Mouse (Mus musculus): ENCODE results near the gene Actr3b. TPM values are rescaled to one million over a fixed set of nuclear protein-coding genes. Genes with fewer than 3 reads are reported as not detected.
"Not testable (repeated sequence)": the region's sequence is repeated elsewhere in the genome, so short reads cannot be mapped to it uniquely, and the experiment has no call there.

The Actr3b gene
- total and polyA plus RNA-seq, 3 experiments, result 1.3 to 4.7 (median 3.9) TPM

DNA sequence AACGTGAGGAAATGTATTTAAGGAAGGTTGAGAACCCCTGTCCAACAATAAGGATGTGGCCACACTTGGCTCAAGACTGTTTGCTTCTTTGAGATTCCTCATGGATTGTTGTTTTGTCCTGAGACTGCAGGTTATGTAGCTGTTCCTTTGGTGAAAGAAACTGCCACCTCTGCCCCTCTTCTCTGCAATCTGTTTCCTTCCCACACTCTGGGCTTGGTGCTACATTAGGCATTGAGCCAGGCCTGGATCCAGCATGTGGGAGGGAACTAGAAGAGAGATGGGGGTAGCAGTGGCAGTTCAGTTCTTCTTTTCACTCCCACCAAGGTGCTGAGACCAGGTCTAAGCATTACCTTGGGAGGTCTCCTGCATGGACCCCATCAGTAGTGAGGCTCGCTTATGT is 23.9 kb upstream of the Actr3b start:
- peaks cover 0 to 4% of the 10 kb centered on the region in 2 experiments; a peak in 1 of 4 replicates for H3K4me1 ChIP-seq (ENCODE audit: control insufficient read depth in 1 of 2, insufficient read depth in 2 of 2)
- in situ Hi-C loops (cut with MboI; ENCODE audit: low pct_ligation_motif_present, low pct_unique_long_range_greater_than_20kb, low sequenced_read_pairs), result no loop called here

GRCm38 (mm10) chr5:25738448-25738847 is 21.3 kb upstream of the Actr3b start:
- Histone ChIP-seq H3K4me2 (ENCODE audit: insufficient read depth, low read depth, poor library complexity, severe bottlenecking) (no peak overlapping the region), H3K9ac (ENCODE audit: insufficient read depth, low read depth) (no peak overlapping the region), H3K4me1 (ENCODE audit: control insufficient read depth in 1 of 2, insufficient read depth in 2 of 2) (no peaks in the 10 kb centered on the region), H3K79me2 (replicated peaks; ENCODE audit: control insufficient read depth, extremely low read depth, insufficient read depth, poor library complexity, severe bottlenecking) (no peaks in the 10 kb centered on the region), H3K36me3 (replicated peaks in 1 of 2; ENCODE audit: control insufficient read depth in 1 of 2, insufficient read depth in 1 of 2, low read length in 1 of 2) (no peaks in the 10 kb centered on the region), H3K27ac (ENCODE audit: insufficient read depth, low read depth) (no peak overlapping the region), H3K9me3 (replicated peaks; ENCODE audit: low read length) (no peaks in the 10 kb centered on the region), H3K4me3 (replicated peaks in 1 of 3; ENCODE audit: low read depth in 2 of 3, low read length in 2 of 3, poor library complexity in 1 of 3) (no peak overlapping the region), H3K27me3 (replicated peaks) (no peaks in the 10 kb centered on the region)
- in situ Hi-C loops (cut with MboI; ENCODE audit: low pct_ligation_motif_present, low pct_unique_long_range_greater_than_20kb, low sequenced_read_pairs), result no loop called here
- dilution Hi-C loops (cut with MboI; ENCODE audit: extremely low pct_ligation_motif_present, extremely low pct_unique_long_range_greater_than_20kb, low sequenced_read_pairs), result no loop called here
- DNase-seq (ENCODE audit: extremely low read depth), result no peak
- TF ChIP-seq MAFK (IDR thresholded peaks at IDR 0.05; ENCODE audit: insufficient replicate concordance, low read length) (no peak), TCF12 (IDR thresholded peaks at IDR 0.05; ENCODE audit: low read depth, low read length) (no peak), JUN (IDR thresholded peaks at IDR 0.05; ENCODE audit: insufficient read depth, low read depth, low read length) (no peak), CTCF (conservative IDR thresholded peaks at IDR 0.05 in 1 of 2, IDR thresholded peaks at IDR 0.05 in 1 of 2; ENCODE audit: low read depth in 2 of 2, low read length in 2 of 2) (no peak), CHD2 (IDR thresholded peaks at IDR 0.05; ENCODE audit: low read length) (no peak), USF2 (conservative IDR thresholded peaks at IDR 0.05; ENCODE audit: low read depth, low read length) (no peak), MAX (IDR thresholded peaks at IDR 0.05; ENCODE audit: low read length) (no peak), ZNF384 (IDR thresholded peaks at IDR 0.05; ENCODE audit: low read depth, low read length) (no peak), EP300 (IDR thresholded peaks at IDR 0.05; ENCODE audit: low read length) (no peak), RCOR1 (conservative IDR thresholded peaks at IDR 0.05; ENCODE audit: low read depth, low read length) (no peak), SMC3 (IDR thresholded peaks at IDR 0.05; ENCODE audit: low read depth, low read length) (no peak), IRF4 (IDR thresholded peaks at IDR 0.05; ENCODE audit: low read depth, low read length) (no peak), MXI1 (IDR thresholded peaks at IDR 0.05; ENCODE audit: low read depth, low read length) (no peak), TBP (conservative IDR thresholded peaks at IDR 0.05; ENCODE audit: low read depth, low read length) (no peak), UBTF (IDR thresholded peaks at IDR 0.05; ENCODE audit: low read depth, low read length) (no peak), SIN3A (IDR thresholded peaks at IDR 0.05; ENCODE audit: low read length) (no peak), ETS1 (conservative IDR thresholded peaks at IDR 0.05; ENCODE audit: low read depth, low read length) (no peak), NELFE (IDR thresholded peaks at IDR 0.05; ENCODE audit: low read depth, low read length) (no peak)

More for the DNA sequence above, 23.9 kb upstream of the Actr3b start:
- H3K4me3 ChIP-seq (replicated peaks in 1 of 3; ENCODE audit: low read depth in 2 of 3, low read length in 2 of 3, poor library complexity in 1 of 3), result no peak overlapping the region
- dilution Hi-C loops (cut with MboI; ENCODE audit: extremely low pct_ligation_motif_present, extremely low pct_unique_long_range_greater_than_20kb, low sequenced_read_pairs), result no loop called here
- no peaks in the 10 kb centered on the region for H3K9me3 ChIP-seq (replicated peaks; ENCODE audit: low read length)
- no peak overlapping the region for H3K9ac ChIP-seq (ENCODE audit: insufficient read depth, low read depth)
- no peaks in the 10 kb centered on the region for H3K27me3 ChIP-seq (replicated peaks)
- TF ChIP-seq MAZ (IDR thresholded peaks at IDR 0.05; ENCODE audit: low read depth, low read length), result no peak
- TF ChIP-seq TCF12 (IDR thresholded peaks at IDR 0.05; ENCODE audit: low read depth, low read length), result no peak
- no peak for TF ChIP-seq EP300 (IDR thresholded peaks at IDR 0.05; ENCODE audit: low read length)
- TF ChIP-seq ZC3H11A (IDR thresholded peaks at IDR 0.05; ENCODE audit: low read depth, low read length), result no peak
- no peak for TF ChIP-seq ELF1 (IDR thresholded peaks at IDR 0.05; ENCODE audit: low read depth, low read length)
- TF ChIP-seq ZKSCAN1 (IDR thresholded peaks at IDR 0.05; ENCODE audit: borderline replicate concordance, low read depth, low read length), result no peak
- TF ChIP-seq USF1 (IDR thresholded peaks at IDR 0.05; ENCODE audit: low read depth, low read length), result no peak
- no peak for TF ChIP-seq POLR2AphosphoS2 (IDR thresholded peaks at IDR 0.05; ENCODE audit: low read depth, low read length)
- no peak for DNase-seq (ENCODE audit: extremely low read depth)
- no peaks in the 10 kb centered on the region for H3K36me3 ChIP-seq (replicated peaks in 1 of 2; ENCODE audit: control insufficient read depth in 1 of 2, insufficient read depth in 1 of 2, low read length in 1 of 2)
- no peak overlapping the region for H3K4me2 ChIP-seq (ENCODE audit: insufficient read depth, low read depth, poor library complexity, severe bottlenecking)
- H3K79me2 ChIP-seq (replicated peaks; ENCODE audit: control insufficient read depth, extremely low read depth, insufficient read depth, poor library complexity, severe bottlenecking), result no peaks in the 10 kb centered on the region
- no peak overlapping the region for H3K27ac ChIP-seq (ENCODE audit: insufficient read depth, low read depth)

- not testable (repeated sequence) for DNase-seq (ENCODE audit: extremely low read depth); H3K4me3 ChIP-seq (replicated peaks in 1 of 3; ENCODE audit: low read depth in 2 of 3, low read length in 2 of 3, poor library complexity in 1 of 3); H3K27ac ChIP-seq (ENCODE audit: insufficient read depth, low read depth)
Observed at GRCm38 (mm10) chr5:25738902-25739301, 20.9 kb upstream of the Actr3b start.

More at GRCm38 (mm10) chr5:25738902-25739301, 20.9 kb upstream of the Actr3b start:
- H3K9me3 ChIP-seq (replicated peaks; ENCODE audit: low read length); H3K4me1 ChIP-seq (ENCODE audit: control insufficient read depth in 1 of 2, insufficient read depth in 2 of 2); H3K4me2 ChIP-seq (ENCODE audit: insufficient read depth, low read depth, poor library complexity, severe bottlenecking); dilution Hi-C loops (cut with MboI; ENCODE audit: extremely low pct_ligation_motif_present, extremely low pct_unique_long_range_greater_than_20kb, low sequenced_read_pairs); H3K9ac ChIP-seq (ENCODE audit: insufficient read depth, low read depth); H3K27me3 ChIP-seq (replicated peaks); in situ Hi-C loops (cut with MboI; ENCODE audit: low pct_ligation_motif_present, low pct_unique_long_range_greater_than_20kb, low sequenced_read_pairs); H3K36me3 ChIP-seq (replicated peaks in 1 of 2; ENCODE audit: control insufficient read depth in 1 of 2, insufficient read depth in 1 of 2, low read length in 1 of 2); H3K79me2 ChIP-seq (replicated peaks; ENCODE audit: control insufficient read depth, extremely low read depth, insufficient read depth, poor library complexity, severe bottlenecking): not testable (repeated sequence)
